9 mouse cellular contexts compared by ENCODE assay signal in genomic region chr16:76768607-76769006, GRCm38 (mm10).
DNase-seq lines count a peak whose midpoint lies in the region; ATAC-seq and TF ChIP-seq lines count a peak whose summit lies in the region.
"Had no signal": no experiment of that assay in that cellular context is flagged by ENCODE, and none has a peak within 500 bp of the region (broad histone marks: within the 10 kb centered on the region; RNA-seq: fewer than 3 reads in every experiment).

No protein-coding gene starts in this region.

- TF ChIP-seq POLR2A in bone marrow, adult 2 months (IDR thresholded peaks at IDR 0.05; ENCODE audit: borderline replicate concordance, control insufficient read depth, low read depth, low read length), result no peak

- no peak overlapping the region for H3K4me2 ChIP-seq in intestine, embryonic 15.5 days (replicated peaks)
- no peak overlapping the region for H3K4me2 ChIP-seq in intestine, embryonic 16.5 days (ENCODE audit: low read depth, low read length)
- H3K4me2 ChIP-seq in lung, embryonic 14.5 days, result no peak overlapping the region
- H3K4me2 ChIP-seq in midbrain, embryonic 16.5 days (ENCODE audit: low read length), result no peak overlapping the region
- H3K4me2 ChIP-seq: neural tube, embryonic 12.5 days had no signal

- no peaks in the 10 kb centered on the region for H3K9me3 ChIP-seq in intestine, embryonic 15.5 days
- no peaks in the 10 kb centered on the region for H3K9me3 ChIP-seq in intestine, embryonic 16.5 days (ENCODE audit: control insufficient read depth, low read length)
- no peaks in the 10 kb centered on the region for H3K9me3 ChIP-seq in lung, embryonic 14.5 days (ENCODE audit: low read depth, low read length)
- no peaks in the 10 kb centered on the region for H3K9me3 ChIP-seq in midbrain, embryonic 16.5 days (replicated peaks; ENCODE audit: control insufficient read depth, low read length, poor library complexity, severe bottlenecking)
- H3K9me3 ChIP-seq: neural tube, embryonic 12.5 days had no signal

- no peak overlapping the region for H3K9ac ChIP-seq in intestine, embryonic 15.5 days
- no peak overlapping the region for H3K9ac ChIP-seq in intestine, embryonic 16.5 days (ENCODE audit: low read depth, low read length)
- no peak overlapping the region for H3K9ac ChIP-seq in lung, embryonic 14.5 days
- H3K9ac ChIP-seq in midbrain, embryonic 16.5 days (ENCODE audit: low read depth, low read length), result no peak overlapping the region
- H3K9ac ChIP-seq: neural tube, embryonic 12.5 days had no signal

- ATAC-seq in intestine, embryonic 15.5 days, result 0 out of 2 replicates have a peak, but pooled peaks have one; percentile 58
- no peak for ATAC-seq in intestine, embryonic 16.5 days
- peak; percentile 65; the same call in 1 of the 2 replicates for ATAC-seq in lung, embryonic 14.5 days (ENCODE audit: insufficient read depth)
- no peak for ATAC-seq in midbrain, embryonic 16.5 days

- H3K4me3 ChIP-seq in intestine, embryonic 15.5 days (replicated peaks), result no peak overlapping the region
- H3K4me3 ChIP-seq in intestine, embryonic 16.5 days (ENCODE audit: low read length), result no peak overlapping the region
- no peak overlapping the region for H3K4me3 ChIP-seq in bone marrow, adult 2 months (replicated peaks; ENCODE audit: control insufficient read depth, low read depth, low read length)
- no peak overlapping the region for H3K4me3 ChIP-seq in lung, embryonic 14.5 days (ENCODE audit: low read depth, low read length)
- no peak overlapping the region for H3K4me3 ChIP-seq in midbrain, embryonic 16.5 days (ENCODE audit: low read depth, low read length)
- H3K4me3 ChIP-seq: neural tube, embryonic 12.5 days had no signal

- H3K4me1 ChIP-seq in intestine, embryonic 15.5 days (replicated peaks), result no peaks in the 10 kb centered on the region
- no peaks in the 10 kb centered on the region for H3K4me1 ChIP-seq in intestine, embryonic 16.5 days (ENCODE audit: control insufficient read depth, insufficient read depth, low read length)
- no peaks in the 10 kb centered on the region for H3K4me1 ChIP-seq in bone marrow, adult 2 months (ENCODE audit: control insufficient read depth, insufficient read depth, low read length)
- H3K4me1 ChIP-seq in lung, embryonic 14.5 days (ENCODE audit: insufficient read depth), result peaks cover 4% of the 10 kb centered on the region; the same call in 1 of the 2 replicates
- no peaks in the 10 kb centered on the region for H3K4me1 ChIP-seq in midbrain, embryonic 16.5 days (ENCODE audit: control insufficient read depth, insufficient read depth, low read length)
- H3K4me1 ChIP-seq: neural tube, embryonic 12.5 days had no signal

- DNase-seq in CD8-positive naive resting alpha-beta T cell, adult 2 months (ENCODE audit: low read depth in 2 of 2, low spot score in 2 of 2), result peak; percentile 16 to 51
- DNase-seq in induced T-regulatory cell, adult 2 months (ENCODE audit: low read depth), result peak; percentile 65
- DNase-seq in lung, embryonic 14.5 days, result peak; percentile 62
- peak; percentile 72 for DNase-seq in splenic B cell, adult 2 months (ENCODE audit: low read depth, low spot score)

- no peaks in the 10 kb centered on the region for H3K36me3 ChIP-seq in intestine, embryonic 15.5 days
- no peaks in the 10 kb centered on the region for H3K36me3 ChIP-seq in intestine, embryonic 16.5 days (ENCODE audit: control insufficient read depth, insufficient read depth, low read length)
- H3K36me3 ChIP-seq in lung, embryonic 14.5 days (ENCODE audit: insufficient read depth), result no peaks in the 10 kb centered on the region
- no peaks in the 10 kb centered on the region for H3K36me3 ChIP-seq in splenic B cell, adult 2 months (ENCODE audit: control insufficient read depth, insufficient read depth, low read length, poor library complexity, severe bottlenecking)
- no peaks in the 10 kb centered on the region for H3K36me3 ChIP-seq in midbrain, embryonic 16.5 days (ENCODE audit: control insufficient read depth, insufficient read depth, low read length)
- H3K36me3 ChIP-seq: neural tube, embryonic 12.5 days had no signal

- TF ChIP-seq CTCF in bone marrow, adult 2 months (IDR thresholded peaks at IDR 0.05; ENCODE audit: control insufficient read depth, insufficient read depth, low read length), result peak; percentile 62
- peak; percentile 61 for TF ChIP-seq CTCF in lung, embryonic 14.5 days (IDR thresholded peaks at IDR 0.05; ENCODE audit: low read depth)

- H3K27me3 ChIP-seq in intestine, embryonic 15.5 days (replicated peaks), result no peaks in the 10 kb centered on the region
- H3K27me3 ChIP-seq in intestine, embryonic 16.5 days (replicated peaks; ENCODE audit: control insufficient read depth, insufficient read depth, low read length), result no peaks in the 10 kb centered on the region
- H3K27me3 ChIP-seq in lung, embryonic 14.5 days (ENCODE audit: insufficient read depth, low read length), result no peaks in the 10 kb centered on the region
- no peaks in the 10 kb centered on the region for H3K27me3 ChIP-seq in splenic B cell, adult 2 months (ENCODE audit: control insufficient read depth, insufficient read depth, low read length, poor library complexity, severe bottlenecking)
- H3K27me3 ChIP-seq in midbrain, embryonic 16.5 days (ENCODE audit: control insufficient read depth, insufficient read depth, low read depth, low read length), result no peaks in the 10 kb centered on the region
- H3K27me3 ChIP-seq: neural tube, embryonic 12.5 days had no signal

- WGBS in intestine, embryonic 15.5 days, result 81% methylated on average over 9 of the region's 9 CpGs
- 75% methylated on average over 9 of the region's 9 CpGs for WGBS in intestine, embryonic 16.5 days
- WGBS in bone marrow, adult 2 months, result 59% methylated on average over 9 of the region's 9 CpGs
- WGBS in lung, embryonic 14.5 days, result 71% methylated on average over 9 of the region's 9 CpGs
- WGBS in midbrain, embryonic 16.5 days, result 81% methylated on average over 9 of the region's 9 CpGs

- no peak overlapping the region for H3K27ac ChIP-seq in intestine, embryonic 15.5 days
- H3K27ac ChIP-seq in intestine, embryonic 16.5 days (ENCODE audit: low read length), result no peak overlapping the region
- H3K27ac ChIP-seq in bone marrow, adult 2 months (ENCODE audit: control insufficient read depth, insufficient read depth, low read depth, low read length, poor library complexity), result no peak overlapping the region
- H3K27ac ChIP-seq in lung, embryonic 14.5 days (ENCODE audit: low read depth), result no peak overlapping the region
- H3K27ac ChIP-seq in midbrain, embryonic 16.5 days (ENCODE audit: low read length), result no peak overlapping the region
- H3K27ac ChIP-seq: neural tube, embryonic 12.5 days had no signal

Comparison
In these comparisons a context has a peak if more than half of its experiments do, and no peak if none do; other contexts are left out.
1. ATAC-seq: peak in intestine, embryonic 15.5 days (single experiment) and lung, embryonic 14.5 days (single experiment); none in intestine, embryonic 16.5 days (single experiment) and midbrain, embryonic 16.5 days (single experiment).
2. Peak in every context shown above with its lines, with median percentiles within 50 percentile points of each other: DNase-seq.